Mouse (Mus musculus): ENCODE results near the gene Trp53inp2. TPM values are rescaled to one million over a fixed set of nuclear protein-coding genes. Genes with fewer than 3 reads are reported as not detected.

Trp53inp2 gene
- polyA plus RNA-seq (2015; fragmentation: Nextera tagmentation; extraction: Ambion mirVana) = 72.3 and 72.8 TPM in 2 replicates

DNA sequence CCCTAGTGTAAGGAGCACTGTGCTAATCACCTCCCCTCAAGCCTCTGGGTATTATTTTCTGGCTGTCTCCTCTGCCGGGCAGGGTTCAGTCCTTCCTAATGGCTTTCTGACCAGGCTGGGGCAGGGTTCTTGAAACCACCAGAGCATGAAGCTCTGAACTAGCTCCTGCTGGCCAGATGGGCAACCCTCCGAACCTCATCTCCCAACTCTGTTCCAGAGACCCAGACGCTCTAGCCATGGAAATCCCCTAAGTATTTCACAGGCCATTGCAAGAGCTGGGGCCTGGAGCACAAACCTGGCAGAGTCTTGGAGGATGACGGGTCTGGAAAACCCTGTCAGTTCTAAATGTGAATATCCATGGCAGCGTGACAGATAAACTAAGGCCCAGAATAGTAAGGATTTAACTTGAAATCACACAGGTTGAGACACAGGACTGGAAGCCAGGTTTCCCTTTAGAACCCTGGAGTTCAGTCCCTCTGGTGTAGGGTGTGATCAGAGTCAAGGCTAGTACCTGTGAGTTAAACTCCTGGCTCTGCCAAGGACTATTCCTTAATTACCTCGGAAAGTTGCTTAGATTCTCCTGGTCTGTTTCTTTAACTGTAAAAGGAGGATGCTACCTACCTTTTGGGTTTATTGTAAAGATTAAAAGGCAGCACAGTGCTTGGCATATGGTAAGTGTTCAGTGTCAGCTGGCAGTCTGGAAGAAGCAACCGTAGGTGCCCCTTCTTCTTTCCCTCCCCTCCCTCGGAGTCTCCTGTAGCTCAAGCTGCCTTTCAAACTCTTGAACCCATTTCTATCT lies at the start of gene Trp53inp2:
TSS of gene Trp53inp2 (plus strand) at position 799 of the 799 bp plus-strand sequence.
- no peak for ATAC-seq
- H3K4me3 ChIP-seq = peak within 1 kb of the TSS; percentile 76
- peak within 1 kb of the TSS; percentile 95 for H3K9ac ChIP-seq
- peaks cover 37% of the 10 kb centered on the region for H3K4me1 ChIP-seq
- peaks cover 22% of the 10 kb centered on the region for H3K27me3 ChIP-seq
- H3K36me3 ChIP-seq (ENCODE audit: poor library complexity, severe bottlenecking) = peaks cover 3% of the 10 kb centered on the region
- 41% methylated on average over 8 of the region's 8 CpGs for WGBS
- H3K4me2 ChIP-seq = peak within 1 kb of the TSS; percentile 73
- no peaks in the 10 kb centered on the region for H3K9me3 ChIP-seq (replicated peaks)
- H3K27ac ChIP-seq = peak within 1 kb of the TSS; percentile 98

DNA sequence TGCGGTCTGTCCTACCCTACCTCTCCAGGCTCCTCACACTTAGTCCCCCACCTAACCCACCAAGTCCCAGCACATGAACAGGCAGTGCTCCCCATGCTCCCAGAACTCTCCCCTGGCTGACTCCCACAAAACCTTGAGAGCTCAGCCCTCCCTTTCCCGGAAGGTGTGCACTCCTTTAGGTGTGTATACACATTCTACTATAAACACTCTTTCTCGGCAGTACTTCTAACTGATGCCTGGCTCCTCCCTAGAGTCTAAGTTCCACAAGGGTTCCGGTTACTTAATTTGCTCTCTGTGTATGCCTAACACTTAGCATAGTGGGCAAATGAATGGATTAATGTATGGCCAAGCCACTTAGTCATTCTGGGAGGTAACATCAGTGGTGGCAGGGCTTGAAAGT lies 49.5 kb upstream of the Trp53inp2 start:
- no peaks in the 10 kb centered on the region for H3K4me1 ChIP-seq
- no peak overlapping the region for H3K4me3 ChIP-seq
- peaks cover 65% of the 10 kb centered on the region for H3K36me3 ChIP-seq (ENCODE audit: poor library complexity, severe bottlenecking)
- no peaks in the 10 kb centered on the region for H3K27me3 ChIP-seq
- H3K27ac ChIP-seq = no peak overlapping the region
- 94% methylated on average over 4 of the region's 4 CpGs for WGBS
- no peak overlapping the region for H3K4me2 ChIP-seq
- H3K9me3 ChIP-seq (replicated peaks) = no peaks in the 10 kb centered on the region
- no peak overlapping the region for H3K9ac ChIP-seq
- no peak for ATAC-seq

DNA sequence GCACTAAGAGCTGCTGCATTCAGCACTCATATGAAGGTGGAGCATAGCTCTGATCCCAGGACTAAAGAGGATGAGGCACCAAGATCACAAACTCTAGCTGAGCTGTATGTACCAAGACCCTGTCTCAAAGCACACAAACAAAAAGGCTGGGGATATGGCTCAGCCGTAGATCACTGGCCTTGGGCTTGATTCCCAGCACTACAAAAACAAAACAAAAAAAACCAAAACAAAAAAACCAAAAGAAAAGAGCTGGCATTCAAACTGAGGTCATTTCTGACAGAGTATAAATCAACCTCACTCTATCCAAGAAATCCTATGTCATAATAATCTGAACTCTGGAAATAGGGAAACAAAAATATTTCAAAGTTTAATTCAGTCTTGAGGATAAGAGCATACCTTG lies 47.4 kb upstream of the Trp53inp2 start:
- Histone ChIP-seq H3K27ac (no peak overlapping the region), H3K27me3 (no peaks in the 10 kb centered on the region), H3K9ac (no peak overlapping the region), H3K4me3 (no peak overlapping the region), H3K4me1 (no peaks in the 10 kb centered on the region), H3K9me3 (replicated peaks) (no peaks in the 10 kb centered on the region), H3K36me3 (ENCODE audit: poor library complexity, severe bottlenecking) (peaks cover 51% of the 10 kb centered on the region), H3K4me2 (no peak overlapping the region)
- ATAC-seq = no peak
- 88% methylated on average over 1 of the region's 1 CpGs for WGBS

GRCm38 (mm10) chr2:155335231-155335630 lies 45.6 kb upstream of the Trp53inp2 start:
- H3K4me3 ChIP-seq = no peak overlapping the region
- no peaks in the 10 kb centered on the region for H3K4me1 ChIP-seq
- no peak overlapping the region for H3K9ac ChIP-seq
- H3K9me3 ChIP-seq (replicated peaks) = no peaks in the 10 kb centered on the region
- H3K36me3 ChIP-seq (ENCODE audit: poor library complexity, severe bottlenecking) = peaks cover 44% of the 10 kb centered on the region
- WGBS = 81% methylated on average over 1 of the region's 1 CpGs
- ATAC-seq = no peak
- H3K27me3 ChIP-seq = no peaks in the 10 kb centered on the region
- H3K4me2 ChIP-seq = no peak overlapping the region
- no peak overlapping the region for H3K27ac ChIP-seq

DNA sequence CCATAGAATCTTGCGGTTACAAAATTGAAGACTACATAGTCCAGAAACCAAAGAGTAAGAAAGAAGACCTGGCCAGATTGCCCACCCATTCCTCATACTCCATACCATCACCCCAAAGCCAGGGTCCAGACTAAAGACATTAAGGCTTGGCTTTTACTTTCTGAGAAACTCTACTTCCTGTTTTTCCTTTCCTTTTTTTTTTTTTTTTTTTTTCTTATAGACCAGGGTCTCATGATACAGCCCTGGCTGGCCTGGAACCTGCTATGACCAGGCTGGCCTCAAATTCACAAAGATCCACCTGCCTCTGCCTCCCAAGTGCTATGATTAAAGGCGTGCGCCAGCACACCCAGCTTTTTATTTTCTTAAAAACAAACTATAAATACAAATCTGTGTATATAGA lies 44.6 kb upstream of the Trp53inp2 start:
- H3K9me3 ChIP-seq (replicated peaks) = no peaks in the 10 kb centered on the region
- no peak overlapping the region for H3K9ac ChIP-seq
- WGBS = 97% methylated on average over 3 of the region's 3 CpGs
- no peak overlapping the region for H3K4me2 ChIP-seq
- H3K36me3 ChIP-seq (ENCODE audit: poor library complexity, severe bottlenecking) = peaks cover 35% of the 10 kb centered on the region
- H3K4me1 ChIP-seq = no peaks in the 10 kb centered on the region
- H3K27ac ChIP-seq = no peak overlapping the region
- no peak for ATAC-seq
- no peaks in the 10 kb centered on the region for H3K27me3 ChIP-seq
- no peak overlapping the region for H3K4me3 ChIP-seq

DNA sequence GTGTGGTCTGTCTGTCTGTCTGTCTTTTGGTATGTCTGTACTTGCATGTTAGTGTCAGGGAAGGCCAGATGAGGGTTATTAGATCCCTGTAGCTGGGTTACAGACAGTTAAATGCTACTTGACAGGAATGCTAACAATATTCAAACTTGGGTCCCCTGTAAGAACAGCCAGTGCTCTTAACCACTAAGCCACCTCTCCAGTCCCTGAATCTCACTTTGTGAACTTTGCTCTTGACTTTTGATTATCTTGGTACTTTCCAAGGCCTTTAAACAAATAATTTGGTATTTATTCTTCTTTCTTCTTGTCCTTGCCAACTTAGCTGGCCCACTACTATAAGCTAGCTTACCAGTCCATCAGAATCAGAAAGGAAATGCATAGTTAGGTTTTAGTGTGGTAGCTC lies 40.7 kb upstream of the Trp53inp2 start:
- no peak overlapping the region for H3K27ac ChIP-seq
- H3K4me1 ChIP-seq = no peaks in the 10 kb centered on the region
- H3K36me3 ChIP-seq (ENCODE audit: poor library complexity, severe bottlenecking) = peaks cover 28% of the 10 kb centered on the region
- H3K4me2 ChIP-seq = no peak overlapping the region
- H3K27me3 ChIP-seq = no peaks in the 10 kb centered on the region
- ATAC-seq = no peak
- no peak overlapping the region for H3K9ac ChIP-seq
- H3K4me3 ChIP-seq = no peak overlapping the region
- H3K9me3 ChIP-seq (replicated peaks) = no peaks in the 10 kb centered on the region

DNA sequence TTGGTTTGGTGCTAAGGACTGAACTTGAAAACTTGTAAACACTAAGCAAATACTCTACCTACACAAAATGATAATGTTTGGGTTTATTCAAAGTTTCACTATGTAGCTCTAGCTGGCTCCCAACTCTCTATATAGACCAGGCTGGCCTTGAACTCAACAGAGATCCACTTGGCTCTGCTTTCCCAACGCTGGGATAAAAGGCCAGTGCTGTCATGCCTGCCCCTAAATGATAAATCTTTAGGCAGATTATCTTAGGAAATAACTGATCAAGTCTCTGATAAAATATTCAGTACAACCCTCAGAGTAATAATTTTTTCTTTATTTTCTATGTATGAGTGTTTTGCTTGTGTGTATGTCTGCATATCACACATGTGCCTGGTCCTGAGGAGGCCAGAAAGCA lies 34.2 kb upstream of the Trp53inp2 start:
- ATAC-seq = no peak
- Histone ChIP-seq H3K9me3 (replicated peaks) (no peaks in the 10 kb centered on the region), H3K4me3 (no peak overlapping the region), H3K36me3 (ENCODE audit: poor library complexity, severe bottlenecking) (peaks cover 24% of the 10 kb centered on the region; the same call in 1 of the 2 replicates), H3K4me1 (no peaks in the 10 kb centered on the region), H3K9ac (no peak overlapping the region), H3K27me3 (no peaks in the 10 kb centered on the region), H3K27ac (no peak overlapping the region), H3K4me2 (no peak overlapping the region)
- 76% methylated on average over 1 of the region's 1 CpGs for WGBS

DNA sequence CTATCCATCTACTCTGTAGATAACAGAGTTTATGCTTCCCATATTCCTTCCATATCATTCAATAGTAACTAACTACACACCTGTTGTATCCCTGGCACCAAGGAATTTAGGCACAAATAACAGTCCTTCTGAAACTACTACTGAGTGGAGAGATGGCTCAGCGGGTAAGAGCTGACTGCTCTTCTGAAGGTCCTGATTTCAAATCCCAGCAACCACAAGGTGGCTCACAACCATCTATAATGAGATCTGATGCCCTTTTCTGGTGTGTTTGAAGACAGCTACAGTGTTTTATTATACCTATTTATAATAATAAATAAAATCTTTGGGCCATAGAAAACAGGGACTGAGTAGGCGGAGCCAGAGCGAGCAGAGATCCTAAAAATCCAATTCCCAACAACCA lies 26.5 kb upstream of the Trp53inp2 start:
- H3K9ac ChIP-seq = no peak overlapping the region
- no peak for ATAC-seq
- no peak overlapping the region for H3K4me2 ChIP-seq
- H3K27ac ChIP-seq = no peak overlapping the region
- no peaks in the 10 kb centered on the region for H3K36me3 ChIP-seq (ENCODE audit: poor library complexity, severe bottlenecking)
- no peaks in the 10 kb centered on the region for H3K9me3 ChIP-seq (replicated peaks)
- WGBS = 91% methylated on average over 3 of the region's 3 CpGs
- peaks cover 14% of the 10 kb centered on the region for H3K4me1 ChIP-seq
- no peaks in the 10 kb centered on the region for H3K27me3 ChIP-seq
- no peak overlapping the region for H3K4me3 ChIP-seq

DNA sequence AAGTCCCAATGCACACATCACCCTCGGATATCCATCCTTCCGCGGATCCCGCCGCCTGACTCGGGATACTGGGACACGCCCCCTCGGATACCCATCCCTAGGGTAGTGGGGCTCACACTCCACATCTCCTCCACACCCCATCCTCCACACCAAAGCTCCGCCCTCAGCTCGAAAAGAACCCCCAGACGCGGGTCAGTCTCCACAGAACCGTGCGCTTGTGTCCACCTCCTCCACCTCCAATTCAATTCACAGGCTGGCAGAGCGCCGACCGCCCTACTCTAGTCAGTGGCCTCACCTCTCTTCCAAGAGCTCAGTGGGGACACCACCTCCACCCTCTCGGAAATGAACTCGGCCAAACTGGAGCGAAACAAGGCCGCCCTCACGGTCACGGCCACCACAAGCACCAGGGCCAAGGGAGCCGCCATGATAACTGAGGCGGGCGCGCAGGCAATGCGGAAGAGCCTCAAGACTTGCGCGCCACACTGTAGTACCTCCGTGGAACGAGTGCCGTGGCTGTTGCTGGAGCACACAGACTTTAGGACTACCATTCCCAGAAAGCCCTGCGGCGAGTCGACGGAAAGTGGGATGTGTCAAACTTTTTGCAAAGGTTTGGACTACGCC lies 23.8 kb upstream of the Trp53inp2 start, which contains the start of gene Pigu:
TSS of gene Pigu (minus strand) at position 460 of the 621 bp plus-strand sequence.
- under 1% methylated on average over 38 of the region's 38 CpGs for WGBS
- Histone ChIP-seq H3K27me3 (no peaks in the 10 kb centered on the region), H3K9ac (peak within 1 kb of the TSS; percentile 80), H3K9me3 (replicated peaks) (no peaks in the 10 kb centered on the region), H3K27ac (peak within 1 kb of the TSS; percentile 53), H3K36me3 (ENCODE audit: poor library complexity, severe bottlenecking) (no peaks in the 10 kb centered on the region), H3K4me2 (peak within 1 kb of the TSS; percentile 88), H3K4me3 (peak within 1 kb of the TSS; percentile 75), H3K4me1 (peaks cover 14% of the 10 kb centered on the region)
- peak; percentile 99 for ATAC-seq

DNA sequence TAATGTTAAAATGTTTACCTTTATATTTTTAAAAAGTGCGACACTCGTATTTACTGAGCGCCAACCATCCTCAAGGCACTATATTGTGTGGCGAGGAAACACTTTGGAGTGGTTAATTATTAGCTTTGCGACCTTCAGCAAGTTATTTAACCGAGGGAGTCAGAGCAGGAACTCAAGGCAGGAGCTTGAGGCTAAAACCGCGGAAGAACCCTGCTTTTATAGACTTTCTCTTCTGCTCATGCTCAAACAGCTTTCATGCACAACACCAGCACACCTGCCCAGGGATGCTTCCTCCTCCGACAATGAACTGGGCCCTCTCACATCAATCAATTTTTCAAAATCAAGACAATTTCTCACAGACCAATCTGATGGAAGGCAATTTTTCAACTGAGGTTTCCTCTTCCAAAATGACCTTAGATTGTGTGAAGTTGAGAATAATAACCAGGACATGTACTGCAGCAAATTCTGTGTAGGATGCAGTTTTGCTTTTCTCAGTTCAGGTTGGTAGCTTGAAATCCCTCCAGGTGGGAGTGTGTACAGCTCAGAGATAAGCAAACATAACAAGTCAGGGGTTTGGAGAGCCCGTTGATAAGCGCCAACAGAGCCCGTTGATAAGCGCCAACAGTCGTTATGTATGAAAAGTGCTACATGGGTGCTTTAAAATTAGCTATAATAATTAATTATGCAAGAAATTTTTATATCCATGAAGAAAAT lies 23.0 kb upstream of the Trp53inp2 start:
- Histone ChIP-seq H3K27me3 (no peaks in the 10 kb centered on the region), H3K4me1 (peaks cover 14% of the 10 kb centered on the region), H3K4me2 (peak overlapping the region; percentile 88), H3K27ac (peak overlapping the region; percentile 40; the same call in 1 of the 2 replicates), H3K9me3 (replicated peaks) (no peaks in the 10 kb centered on the region), H3K9ac (peak overlapping the region; percentile 63), H3K36me3 (ENCODE audit: poor library complexity, severe bottlenecking) (no peaks in the 10 kb centered on the region), H3K4me3 (peak overlapping the region; percentile 75)
- ATAC-seq = peak; percentile 52
- 33% methylated on average over 14 of the region's 14 CpGs for WGBS

GRCm38 (mm10) chr2:155367635-155368284 lies 13.1 kb upstream of the Trp53inp2 start:
- H3K4me1 ChIP-seq = no peaks in the 10 kb centered on the region
- WGBS = 88% methylated on average over 7 of the region's 7 CpGs
- H3K4me2 ChIP-seq = no peak overlapping the region
- H3K4me3 ChIP-seq = no peak overlapping the region
- no peaks in the 10 kb centered on the region for H3K9me3 ChIP-seq (replicated peaks)
- H3K27me3 ChIP-seq = no peaks in the 10 kb centered on the region
- no peaks in the 10 kb centered on the region for H3K36me3 ChIP-seq (ENCODE audit: poor library complexity, severe bottlenecking)
- no peak overlapping the region for H3K9ac ChIP-seq
- ATAC-seq = no peak
- no peak overlapping the region for H3K27ac ChIP-seq
